Mouse (Mus musculus): ENCODE results near the gene Hectd2. TPM values are rescaled to one million over a fixed set of nuclear protein-coding genes. Genes with fewer than 3 reads are reported as not detected.
A peak's percentile ranks its signal among the peaks of the same experiment; 100 is the strongest.

Gene Hectd2
- polyA plus RNA-seq, 1 experiment from 2014 or later = 2.2 TPM

GRCm38 (mm10) chr19:36536929-36537328 is 17.5 kb upstream of the Hectd2 start:
- 87% methylated on average over 11 of the region's 11 CpGs for WGBS

DNA sequence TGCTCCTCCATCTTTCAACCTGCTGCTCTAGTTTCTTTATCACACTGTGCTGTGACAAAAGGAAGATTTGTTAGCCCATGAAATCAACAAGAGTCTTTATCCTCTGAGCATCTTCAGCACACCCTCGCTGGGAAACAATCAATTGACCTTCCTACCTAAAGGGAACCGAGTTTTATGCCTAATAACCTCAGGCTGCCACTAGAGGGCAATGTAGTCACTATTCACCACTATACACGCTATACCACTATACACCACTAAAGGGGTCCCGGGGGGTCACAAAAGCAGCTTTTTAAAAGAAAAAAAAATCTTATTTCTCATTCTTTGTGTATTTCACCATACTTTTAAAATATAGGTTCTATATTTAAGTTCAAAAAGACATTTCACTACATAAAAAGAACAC is 15.9 kb upstream of the Hectd2 start:
- no peaks in the 10 kb centered on the region for H3K36me3 ChIP-seq
- peaks cover 24% of the 10 kb centered on the region for H3K4me1 ChIP-seq
- H3K4me3 ChIP-seq (replicated peaks) = no peak overlapping the region
- no peak overlapping the region for H3K4me2 ChIP-seq
- peaks cover 7% of the 10 kb centered on the region; the same call in 1 of the 2 replicates for H3K27me3 ChIP-seq
- ATAC-seq (replicated peaks; ENCODE audit: low FRiP score) = 0 out of 2 replicates have a peak, but pooled peaks have one; percentile 54
- 7% methylated on average over 4 of the region's 4 CpGs for WGBS
- no peak overlapping the region for H3K9ac ChIP-seq
- H3K9me3 ChIP-seq (replicated peaks) = no peaks in the 10 kb centered on the region
- no peak overlapping the region for H3K27ac ChIP-seq

More at GRCm38 (mm10) chr19:36536929-36537328, 17.5 kb upstream of the Hectd2 start:
- no peaks in the 10 kb centered on the region for H3K36me3 ChIP-seq
- H3K4me3 ChIP-seq (replicated peaks) = no peak overlapping the region
- H3K4me2 ChIP-seq = no peak overlapping the region
- no peak overlapping the region for H3K27ac ChIP-seq
- H3K9ac ChIP-seq = no peak overlapping the region
- H3K4me1 ChIP-seq = peaks cover 24% of the 10 kb centered on the region
- H3K27me3 ChIP-seq = peaks cover 7% of the 10 kb centered on the region; the same call in 1 of the 2 replicates
- ATAC-seq (replicated peaks; ENCODE audit: low FRiP score) = no peak
- H3K9me3 ChIP-seq (replicated peaks) = no peaks in the 10 kb centered on the region

GRCm38 (mm10) chr19:36539311-36539710 is 15.1 kb upstream of the Hectd2 start:
- H3K9me3 ChIP-seq (replicated peaks) = no peaks in the 10 kb centered on the region
- WGBS = 80% methylated on average over 2 of the region's 2 CpGs
- no peak overlapping the region for H3K4me3 ChIP-seq (replicated peaks)
- no peak overlapping the region for H3K4me2 ChIP-seq
- peaks cover 7% of the 10 kb centered on the region; the same call in 1 of the 2 replicates for H3K27me3 ChIP-seq
- H3K27ac ChIP-seq = no peak overlapping the region
- H3K4me1 ChIP-seq = peaks cover 19% of the 10 kb centered on the region
- H3K9ac ChIP-seq = no peak overlapping the region
- ATAC-seq (replicated peaks; ENCODE audit: low FRiP score) = no peak
- no peaks in the 10 kb centered on the region for H3K36me3 ChIP-seq

- H3K9me3 ChIP-seq (replicated peaks) = no peaks in the 10 kb centered on the region
- H3K27ac ChIP-seq = no peak overlapping the region
- ATAC-seq (replicated peaks; ENCODE audit: low FRiP score) = no peak
- 67% methylated on average over 10 of the region's 10 CpGs for WGBS
- H3K4me2 ChIP-seq = no peak overlapping the region
- peaks cover 11% of the 10 kb centered on the region for H3K4me1 ChIP-seq
- peaks cover 7% of the 10 kb centered on the region; the same call in 1 of the 2 replicates for H3K27me3 ChIP-seq
- no peak overlapping the region for H3K9ac ChIP-seq
- no peak overlapping the region for H3K4me3 ChIP-seq (replicated peaks)
- no peaks in the 10 kb centered on the region for H3K36me3 ChIP-seq
Observed at GRCm38 (mm10) chr19:36540012-36540606, 14.3 kb upstream of the Hectd2 start.

- H3K9me3 ChIP-seq (replicated peaks) = no peaks in the 10 kb centered on the region
- H3K4me2 ChIP-seq = no peak overlapping the region
- no peaks in the 10 kb centered on the region for H3K36me3 ChIP-seq
- no peak overlapping the region for H3K27ac ChIP-seq
- peaks cover 7% of the 10 kb centered on the region for H3K4me1 ChIP-seq
- no peak overlapping the region for H3K9ac ChIP-seq
- peaks cover 7% of the 10 kb centered on the region; the same call in 1 of the 2 replicates for H3K27me3 ChIP-seq
- WGBS = 75% methylated on average over 7 of the region's 7 CpGs
- ATAC-seq (replicated peaks; ENCODE audit: low FRiP score) = no peak
- H3K4me3 ChIP-seq (replicated peaks) = no peak overlapping the region
Observed at GRCm38 (mm10) chr19:36540776-36541175, 13.7 kb upstream of the Hectd2 start.

GRCm38 (mm10) chr19:36553561-36554045 is 836 bp upstream of the Hectd2 start:
- 0 out of 2 replicates have a peak, but pooled peaks cover 10% of the 10 kb centered on the region for H3K4me1 ChIP-seq
- H3K36me3 ChIP-seq = no peaks in the 10 kb centered on the region
- peak overlapping the region; percentile 98 for H3K4me2 ChIP-seq
- H3K4me3 ChIP-seq (replicated peaks) = peak overlapping the region; percentile 67
- peak overlapping the region; percentile 69 for H3K9ac ChIP-seq
- H3K27ac ChIP-seq = no peak overlapping the region
- H3K27me3 ChIP-seq = peaks cover 26% of the 10 kb centered on the region
- no peaks in the 10 kb centered on the region for H3K9me3 ChIP-seq (replicated peaks)
- 4% methylated on average over 20 of the region's 20 CpGs for WGBS
- ATAC-seq (replicated peaks; ENCODE audit: low FRiP score) = no peak

DNA sequence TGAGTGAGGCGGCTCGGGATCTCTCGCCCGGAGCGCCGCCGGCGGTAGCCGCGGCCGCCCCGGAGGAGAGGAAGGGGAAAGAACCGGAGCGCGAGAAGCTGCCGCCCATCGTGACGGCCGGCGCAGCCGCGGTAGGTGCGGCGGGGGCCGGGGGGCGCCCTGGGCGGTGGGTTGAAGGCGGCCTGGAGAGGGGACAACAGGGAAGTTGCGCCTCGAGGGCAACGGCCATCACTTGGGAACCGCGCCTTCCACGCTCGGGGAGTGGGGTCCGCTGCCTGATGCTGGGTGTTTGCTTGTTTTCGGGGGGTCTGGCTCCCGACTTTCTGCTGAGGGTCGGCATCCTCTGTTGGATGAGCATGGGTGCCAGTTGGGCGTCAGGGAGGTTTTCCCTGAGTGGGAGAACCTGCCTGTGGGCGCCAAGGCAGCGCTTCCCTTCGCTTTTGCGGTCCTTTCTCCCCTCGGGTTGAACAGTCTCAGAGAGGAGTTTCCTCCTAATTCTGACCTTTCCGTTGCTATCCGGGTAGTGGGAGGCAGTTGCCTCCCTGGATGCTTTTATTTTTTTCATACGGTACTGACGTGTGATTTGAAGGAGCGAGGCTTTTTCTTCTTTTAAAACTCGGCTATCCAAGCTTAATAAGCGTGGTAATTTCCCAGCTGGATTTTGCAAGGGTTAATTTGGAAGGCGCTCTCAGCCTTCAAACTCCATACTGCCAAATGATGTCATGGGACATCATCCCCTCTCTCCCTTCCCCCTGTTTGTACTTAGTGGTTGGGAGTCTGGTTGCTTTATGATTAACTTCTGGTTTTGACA is 551 bp downstream of the Hectd2 start:
- peak; percentile 84 for ATAC-seq (replicated peaks; ENCODE audit: low FRiP score)
- Histone ChIP-seq H3K36me3 (no peaks in the 10 kb centered on the region), H3K4me3 (replicated peaks) (peak overlapping the region; percentile 67), H3K9me3 (replicated peaks) (no peaks in the 10 kb centered on the region), H3K4me2 (peak overlapping the region; percentile 98), H3K27me3 (peaks cover 26% of the 10 kb centered on the region), H3K4me1 (0 out of 2 replicates have a peak, but pooled peaks cover 10% of the 10 kb centered on the region), H3K27ac (peak overlapping the region; percentile 42), H3K9ac (peak overlapping the region; percentile 69)
- WGBS = under 1% methylated on average over 52 of the region's 53 CpGs

- no peak overlapping the region for H3K4me3 ChIP-seq (replicated peaks)
- no peak overlapping the region for H3K9ac ChIP-seq
- WGBS = 77% methylated on average over 5 of the region's 5 CpGs
- H3K4me1 ChIP-seq = 0 out of 2 replicates have a peak, but pooled peaks cover 6% of the 10 kb centered on the region
- H3K4me2 ChIP-seq = no peak overlapping the region
- ATAC-seq (replicated peaks; ENCODE audit: low FRiP score) = no peak
- H3K27ac ChIP-seq = no peak overlapping the region
- peaks cover 3% of the 10 kb centered on the region; the same call in 1 of the 2 replicates for H3K27me3 ChIP-seq
- H3K36me3 ChIP-seq = no peaks in the 10 kb centered on the region
- no peaks in the 10 kb centered on the region for H3K9me3 ChIP-seq (replicated peaks)
Observed at GRCm38 (mm10) chr19:36559331-36559730, 4.9 kb downstream of the Hectd2 start.

- Histone ChIP-seq H3K27ac (no peak overlapping the region), H3K4me2 (no peak overlapping the region), H3K36me3 (no peaks in the 10 kb centered on the region), H3K4me1 (0 out of 2 replicates have a peak, but pooled peaks cover 3% of the 10 kb centered on the region), H3K9me3 (replicated peaks) (no peaks in the 10 kb centered on the region), H3K9ac (no peak overlapping the region), H3K4me3 (replicated peaks) (no peak overlapping the region), H3K27me3 (peaks cover 3% of the 10 kb centered on the region; the same call in 1 of the 2 replicates)
- WGBS = 20% methylated on average over 2 of the region's 2 CpGs
- no peak for ATAC-seq (replicated peaks; ENCODE audit: low FRiP score)
Observed at GRCm38 (mm10) chr19:36560160-36560559, 5.7 kb downstream of the Hectd2 start.

- WGBS = 62% methylated on average over 2 of the region's 2 CpGs
- no peak overlapping the region for H3K4me3 ChIP-seq (replicated peaks)
- no peaks in the 10 kb centered on the region for H3K27me3 ChIP-seq
- no peaks in the 10 kb centered on the region for H3K4me1 ChIP-seq
- H3K36me3 ChIP-seq = no peaks in the 10 kb centered on the region
- no peaks in the 10 kb centered on the region for H3K9me3 ChIP-seq (replicated peaks)
- no peak overlapping the region for H3K4me2 ChIP-seq
- no peak overlapping the region for H3K9ac ChIP-seq
- H3K27ac ChIP-seq = no peak overlapping the region
- no peak for ATAC-seq (replicated peaks; ENCODE audit: low FRiP score)
Observed at GRCm38 (mm10) chr19:36561171-36561570, 6.7 kb downstream of the Hectd2 start.

DNA sequence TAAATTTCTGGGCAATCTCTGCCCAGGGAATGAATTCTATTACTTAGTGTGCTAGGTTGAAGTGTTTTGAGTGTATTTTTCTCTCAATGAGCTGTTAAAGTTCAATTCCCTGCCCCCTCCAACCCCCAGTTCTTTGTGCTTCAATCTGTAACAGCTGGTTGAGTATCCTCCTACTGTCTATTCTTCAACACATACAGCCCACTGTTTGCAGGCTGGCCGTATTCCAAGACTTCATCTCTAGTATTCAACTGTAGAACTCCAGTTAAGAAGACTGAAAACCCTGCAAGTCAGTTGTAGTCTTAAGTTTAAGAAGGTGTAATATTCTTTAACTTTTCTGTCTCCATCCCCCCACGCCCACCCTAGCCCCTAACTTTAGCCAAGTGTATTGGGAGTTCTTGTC is 10.0 kb downstream of the Hectd2 start:
- no peak overlapping the region for H3K4me2 ChIP-seq
- H3K27me3 ChIP-seq = no peaks in the 10 kb centered on the region
- H3K27ac ChIP-seq = no peak overlapping the region
- H3K9ac ChIP-seq = no peak overlapping the region
- ATAC-seq (replicated peaks; ENCODE audit: low FRiP score) = no peak
- WGBS = 77% methylated on average over 2 of the region's 2 CpGs
- H3K36me3 ChIP-seq = no peaks in the 10 kb centered on the region
- no peaks in the 10 kb centered on the region for H3K9me3 ChIP-seq (replicated peaks)
- H3K4me3 ChIP-seq (replicated peaks) = no peak overlapping the region
- H3K4me1 ChIP-seq = no peaks in the 10 kb centered on the region

GRCm38 (mm10) chr19:36573986-36574385 is 19.5 kb downstream of the Hectd2 start:
- ATAC-seq (replicated peaks; ENCODE audit: low FRiP score) = no peak
- H3K4me2 ChIP-seq = no peak overlapping the region
- H3K27ac ChIP-seq = no peak overlapping the region
- H3K9me3 ChIP-seq (replicated peaks) = no peaks in the 10 kb centered on the region
- no peaks in the 10 kb centered on the region for H3K4me1 ChIP-seq
- 56% methylated on average over 3 of the region's 3 CpGs for WGBS
- H3K4me3 ChIP-seq (replicated peaks) = no peak overlapping the region
- H3K36me3 ChIP-seq = no peaks in the 10 kb centered on the region
- H3K27me3 ChIP-seq = no peaks in the 10 kb centered on the region
- no peak overlapping the region for H3K9ac ChIP-seq

Measured in kidney, embryonic 15.5 days (tissue).